Mouse (Mus musculus) hematopoietic stem cell, adult 5-6 weeks (primary cell): ENCODE measurements at regions not wholly inside any gene's neighbourhood (a gene's known extent, or its start where the extent isn't known, plus 50 kb on each side); places are given as distances from the start of the nearest gene placed in this dataset.

Experiments used
- ATAC-seq, 2 experiments: fragments of 125-278 bp in 1 of 2; replicated peaks in 1 of 2; 2 replicates each; pipeline ENCODE4 v1.8.0; 2016 to 2017; ENCODE audit warnings: inconsistent platforms in 2 of 2, mild to moderate bottlenecking in 2 of 2, moderate number of reproducible peaks in 2 of 2, low read depth in 1 of 2, moderate TSS enrichment in 1 of 2; ENCODE audit not compliant: low FRiP score in 2 of 2, poor library complexity in 2 of 2, severe bottlenecking in 2 of 2, insufficient read depth in 1 of 2, low TSS enrichment in 1 of 2

GRCm38 (mm10) chrX:42399343-42399742, 90.1 kb upstream of the Tex13c2 start:
- peak in 1 of 2 experiments; percentile 42; a peak in 1 of 4 replicates for ATAC-seq

GRCm38 (mm10) chrX:42401091-42401490, 88.4 kb upstream of the Tex13c2 start:
- ATAC-seq, result no peak

GRCm38 (mm10) chrX:42401564-42402334, 87.7 kb upstream of the Tex13c2 start:
- ATAC-seq, result no peak; a peak in 1 of 4 replicates

- no peak for ATAC-seq
These were observed 87.2 kb upstream of the Tex13c2 start for GRCm38 (mm10) chrX:42402335-42402605.

- no peak for ATAC-seq
These were observed 57.4 kb upstream of the Tex13c2 start for GRCm38 (mm10) chrX:42431851-42432635.
